Mouse (Mus musculus) lung, postnatal 0 days (tissue): ENCODE data around the gene Cox7a1.

Experiments used
- CTCF ChIP-seq: IDR thresholded peaks from 2 replicates; pipeline ENCODE4 v1.5.1; 2016; ENCODE audit warnings: antibody characterized with exemption, mild to moderate bottlenecking
- EP300 ChIP-seq: IDR thresholded peaks from 2 replicates; pipeline ENCODE4 v1.6.1; 2016; ENCODE audit warnings: antibody characterized with exemption, mild to moderate bottlenecking, control low read depth

DNA sequence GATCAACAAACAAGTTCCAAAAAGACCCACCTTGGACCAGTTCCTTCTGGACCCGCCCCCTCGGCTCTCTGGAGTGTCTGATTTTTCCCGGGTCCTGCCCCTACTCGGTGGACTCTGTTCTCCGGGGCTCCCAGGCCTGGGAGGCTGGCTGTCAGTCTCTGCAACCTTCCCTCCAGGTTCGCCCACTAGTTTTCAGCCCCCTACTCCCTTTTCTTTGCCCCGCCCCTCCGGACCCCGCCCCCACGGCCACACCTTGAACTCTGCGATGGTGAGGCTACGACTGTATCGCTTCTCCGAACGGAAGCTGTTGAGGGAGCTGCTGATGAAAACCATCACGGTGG lies 47.4 kb downstream of the Cox7a1 start:
- TF ChIP-seq CTCF: no peak
- TF ChIP-seq EP300: no peak
